Mouse (Mus musculus) kidney, adult 2 months (tissue): ENCODE data around the gene Abcg8.

ENCODE experiments used
- CTCF ChIP-seq: fragments of 200-500 bp; conservative IDR thresholded peaks from 2 replicates; pipeline ENCODE4 v1.5.1; 2011; ENCODE audit warnings: low read depth, mild to moderate bottlenecking, control low read depth, low read length, moderate library complexity, mixed read lengths; ENCODE audit not compliant: insufficient read depth, insufficient read length
- POLR2A ChIP-seq: fragments of 200-500 bp; IDR thresholded peaks from one replicate; pipeline ENCODE4 v1.6.1; 2011; ENCODE audit warnings: low read depth, low read length, control low read depth

- TF ChIP-seq CTCF (no peak), POLR2A (no peak)
Measured at GRCm38 (mm10) chr17:84693741-84694140, 17.6 kb downstream of the Abcg8 start.
